Mouse (Mus musculus): Measurements from ENCODE around the gene Xrn2. TPM values are rescaled to one million over a fixed set of nuclear protein-coding genes. Genes with fewer than 3 reads are reported as not detected.

Gene Xrn2
- total RNA-seq, 2 experiments from 2014 or later, result 49.7 to 56.8 TPM

- DNase-seq, result no peak
Measured at GRCm38 (mm10) chr2:147067480-147068246, 54.9 kb downstream of the Xrn2 start.

- DNase-seq, result no peak
Measured at GRCm38 (mm10) chr2:147069077-147069476, 56.3 kb downstream of the Xrn2 start.

- DNase-seq, result no peak
Measured at GRCm38 (mm10) chr2:147070305-147070704, 57.5 kb downstream of the Xrn2 start.

- DNase-seq, result no peak
Measured at GRCm38 (mm10) chr2:147073962-147074361, 61.2 kb downstream of the Xrn2 start.

DNA sequence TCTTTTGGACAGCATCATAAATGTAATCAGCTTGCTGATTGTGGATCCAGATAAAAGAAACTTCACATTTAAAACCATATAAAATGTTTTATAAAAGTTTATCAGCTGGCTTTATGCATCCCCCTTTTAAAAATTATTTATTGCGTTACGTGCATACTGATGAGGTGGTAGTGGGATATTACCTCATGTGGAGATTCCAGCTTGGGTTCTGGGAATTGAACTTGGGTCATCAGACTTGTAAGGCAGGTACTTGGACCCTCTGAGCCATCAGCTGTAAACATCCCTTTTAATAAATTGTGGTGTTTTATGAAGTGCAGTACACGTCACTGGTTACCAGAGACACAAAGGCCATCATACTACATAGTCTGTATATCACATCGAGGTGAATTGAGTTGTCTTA is 61.6 kb downstream of the Xrn2 start:
- no peak for DNase-seq

- DNase-seq, result no peak
Measured at GRCm38 (mm10) chr2:147082391-147082790, 69.6 kb downstream of the Xrn2 start.

GRCm38 (mm10) chr2:147083471-147084365 is 70.9 kb downstream of the Xrn2 start:
- DNase-seq, result peak; percentile 11

- peak; percentile 14 for DNase-seq
Measured at GRCm38 (mm10) chr2:147084366-147085071, 71.7 kb downstream of the Xrn2 start.

- peak; percentile 6 for DNase-seq
Measured at GRCm38 (mm10) chr2:147085072-147085870, 72.5 kb downstream of the Xrn2 start, which contains the start of gene Nkx2-4. Nkx2-4 (minus strand) TSS chr2:147085445.

GRCm38 (mm10) chr2:147085937-147086336 is 73.1 kb downstream of the Xrn2 start:
- DNase-seq, result no peak

GRCm38 (mm10) chr2:147086441-147086840 is 73.6 kb downstream of the Xrn2 start:
- DNase-seq, result no peak

DNA sequence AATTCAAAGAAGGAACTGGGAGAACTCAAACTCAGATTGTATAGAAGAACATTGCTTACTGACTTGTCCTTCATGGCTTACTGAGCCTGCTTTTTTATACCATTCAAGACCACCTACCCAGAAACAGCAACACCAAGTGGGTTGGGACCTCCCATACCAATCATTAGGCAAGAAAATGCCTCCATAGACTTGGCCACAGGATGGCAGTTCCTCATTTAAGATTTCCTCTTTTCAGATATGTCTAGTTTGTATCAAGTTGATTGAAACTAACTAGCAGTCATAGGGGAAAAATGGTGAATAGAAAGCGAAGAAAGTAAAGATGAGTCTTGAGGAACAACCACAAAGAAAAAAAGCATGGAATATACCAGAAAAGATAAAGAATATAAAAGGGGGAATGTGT is 106.9 kb downstream of the Xrn2 start:
- no peak for DNase-seq

GRCm38 (mm10) chr2:147127366-147127765 is 114.6 kb downstream of the Xrn2 start:
- no peak for DNase-seq

Other genes starting within 250 kb of the Xrn2 start
- 10 to 100 TPM; 34.7 to 40.7 TPM for gene Kiz, start 157.1 kb upstream of the Xrn2 start, total RNA-seq (2021)
- not detected for gene Nkx2-4, start 72.4 kb downstream of the Xrn2 start, total RNA-seq (2021)
- not detected for gene Nkx2-2, start 181.2 kb downstream of the Xrn2 start, total RNA-seq (2021)